Mouse (Mus musculus) lung, postnatal 36 days (tissue): ENCODE results near the gene Gm20388.

Experiments
- DNase-seq: peaks from one replicate; pipeline ENCODE4 v3.0.0; 2022; ENCODE audit warnings: mixed read lengths

Gm20388 gene

DNA sequence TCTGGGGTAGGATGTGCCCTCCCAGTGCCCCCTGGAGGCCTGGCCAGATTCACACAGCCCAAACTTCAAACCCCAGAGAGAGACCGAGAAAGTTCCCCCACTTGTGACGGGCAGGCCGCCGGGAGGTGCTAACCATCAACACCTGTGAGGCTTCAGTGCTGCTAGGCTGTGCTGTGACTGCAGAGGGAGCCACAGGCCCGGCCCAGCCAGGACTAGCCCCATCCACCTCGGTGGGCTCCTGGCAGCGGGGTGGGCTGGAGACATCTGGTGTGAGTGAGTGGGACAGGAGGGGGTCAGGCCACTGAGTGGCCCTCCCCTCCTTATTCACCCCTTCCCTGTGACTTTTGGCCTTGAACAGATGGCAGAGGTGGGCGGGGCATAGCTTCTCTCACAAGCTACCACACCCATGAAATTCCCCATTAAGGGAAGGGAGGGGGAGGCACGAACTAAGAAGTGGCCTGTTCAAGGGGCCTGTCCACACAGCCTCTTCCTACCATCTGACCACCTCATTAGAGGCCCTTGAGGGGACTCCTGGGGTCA, 497.1 kb downstream of the Gm20388 start:
- peak; percentile 90 for DNase-seq

GRCm38 (mm10) chr8:120408241-120409215, 497.9 kb downstream of the Gm20388 start:
- peak; percentile 79 for DNase-seq

- no peak for DNase-seq
Measured at GRCm38 (mm10) chr8:120409371-120410013, 498.9 kb downstream of the Gm20388 start.

GRCm38 (mm10) chr8:120411059-120411458, 500.4 kb downstream of the Gm20388 start:
- no peak for DNase-seq

- DNase-seq: no peak
Measured at GRCm38 (mm10) chr8:120411862-120412261, 501.2 kb downstream of the Gm20388 start.

DNA sequence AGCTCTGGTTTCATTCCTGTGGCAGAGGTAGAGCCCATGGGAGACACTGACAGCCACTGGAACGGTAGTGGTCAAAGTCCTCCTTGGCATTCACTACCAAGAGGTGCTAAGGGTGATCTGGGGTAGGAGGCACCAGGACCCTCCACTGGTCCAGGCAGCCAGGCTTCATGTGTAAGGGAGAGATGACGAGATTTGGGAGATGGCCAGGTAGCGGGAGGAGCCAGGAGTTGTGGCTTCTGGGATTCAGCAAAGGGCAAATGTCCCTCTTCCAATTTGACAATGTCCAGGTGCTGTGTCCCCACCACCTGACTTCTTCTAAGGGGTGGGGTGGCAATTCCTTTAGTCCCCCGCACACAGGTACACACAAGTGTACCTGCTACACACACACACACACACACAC, 501.7 kb downstream of the Gm20388 start:
- no peak for DNase-seq

DNA sequence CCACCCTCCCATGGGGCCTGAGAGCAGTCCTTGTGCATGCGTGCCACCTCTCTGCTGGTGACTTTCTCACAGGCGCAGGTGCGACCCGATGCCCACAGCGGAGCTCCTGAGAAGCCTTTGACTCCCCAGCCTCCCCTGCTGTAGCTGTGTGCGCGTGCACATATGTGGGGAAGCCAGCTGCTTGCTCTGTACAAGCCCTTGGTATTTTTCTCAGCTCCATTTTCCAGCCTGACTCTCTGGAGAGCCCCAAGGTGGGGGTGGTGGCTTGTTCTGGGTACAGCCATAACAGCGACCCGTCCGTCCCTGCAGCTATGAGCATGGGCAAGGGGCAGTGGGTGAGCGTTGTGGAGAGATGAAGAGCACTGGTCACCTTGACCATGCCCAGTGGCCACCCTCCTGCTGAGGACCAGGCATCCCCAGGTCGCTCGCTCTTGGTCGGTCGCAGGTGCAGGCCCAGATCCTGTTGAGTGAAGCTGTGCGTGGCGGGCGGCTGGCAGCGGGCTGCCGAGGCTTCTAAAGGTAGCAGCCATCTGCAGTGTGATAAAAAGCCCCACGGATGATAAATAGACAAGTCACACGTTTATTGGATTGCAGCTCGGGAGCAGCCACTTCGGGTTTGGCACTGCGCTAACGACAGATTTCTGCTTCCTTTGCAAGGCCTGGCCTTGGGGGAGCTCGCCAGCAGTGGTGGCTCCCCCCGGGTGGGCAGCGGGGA, 502.4 kb downstream of the Gm20388 start:
- no peak for DNase-seq

- no peak for DNase-seq
Measured at GRCm38 (mm10) chr8:120413626-120413988, 503.0 kb downstream of the Gm20388 start.

DNA sequence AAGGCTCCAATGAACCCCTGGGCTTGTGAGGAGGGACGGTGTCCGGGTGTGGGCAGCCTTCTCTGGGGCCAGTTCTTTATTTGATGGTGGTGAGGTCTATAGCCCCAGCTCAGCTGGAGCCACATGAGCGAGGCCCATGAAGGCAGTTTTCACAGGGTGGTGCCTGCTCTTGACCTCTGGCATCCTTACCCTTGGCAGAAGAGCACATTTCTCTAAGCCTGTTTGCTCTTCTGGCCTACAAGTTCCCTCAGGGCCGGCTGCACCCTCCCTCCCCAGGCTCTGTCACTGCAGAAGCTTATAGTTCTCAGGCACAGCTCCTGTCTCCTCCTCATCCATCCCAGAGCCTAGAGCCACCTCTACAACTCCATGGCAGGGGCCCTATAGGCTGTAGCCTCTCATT, 503.6 kb downstream of the Gm20388 start:
- no peak for DNase-seq

DNA sequence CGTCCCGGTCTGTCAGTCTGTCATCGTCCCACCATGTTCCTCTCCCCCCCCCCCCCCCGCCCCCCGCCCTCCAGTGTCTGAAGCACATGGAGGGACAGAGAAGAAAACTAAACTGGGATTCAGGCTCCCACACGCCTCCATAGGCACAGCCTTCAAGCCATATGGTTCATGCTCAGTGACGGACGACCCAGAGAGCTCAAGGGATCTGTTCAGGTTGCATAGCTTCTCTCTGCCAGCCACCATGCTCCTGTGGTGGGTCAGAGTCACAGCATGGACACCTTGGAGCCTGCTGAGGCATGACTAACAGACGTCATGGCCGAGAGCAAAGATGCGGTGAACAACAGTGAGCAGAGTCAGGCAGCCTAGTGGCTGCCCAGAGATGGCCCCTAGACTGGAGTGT, 504.8 kb downstream of the Gm20388 start:
- DNase-seq: no peak

- DNase-seq: peak; percentile 64
Measured at GRCm38 (mm10) chr8:120416173-120416521, 505.5 kb downstream of the Gm20388 start.

GRCm38 (mm10) chr8:120416522-120417394, 506.1 kb downstream of the Gm20388 start:
- peak; percentile 97 for DNase-seq

- no peak for DNase-seq
Measured at GRCm38 (mm10) chr8:120418188-120418587, 507.5 kb downstream of the Gm20388 start.

GRCm38 (mm10) chr8:120419675-120420074, 509.0 kb downstream of the Gm20388 start:
- DNase-seq: no peak

DNA sequence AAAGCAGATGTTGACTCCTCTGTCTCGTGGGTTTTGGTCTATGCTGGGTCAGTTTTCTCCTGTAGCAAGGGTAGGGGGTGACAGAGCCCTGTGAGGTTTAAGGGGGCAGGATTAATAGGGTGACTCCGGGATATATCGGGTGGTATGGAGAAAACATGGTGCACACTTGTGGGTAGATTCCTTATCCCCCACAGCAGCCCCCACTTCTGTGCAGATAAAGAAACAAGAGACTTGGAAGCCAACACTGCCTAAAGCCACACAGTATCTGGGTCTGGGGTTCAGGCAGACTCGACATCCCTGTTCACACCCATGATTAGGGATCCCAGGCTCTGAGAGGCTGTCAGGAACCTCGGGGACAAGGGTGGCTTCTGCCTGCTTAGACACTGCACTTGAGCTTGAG, 509.6 kb downstream of the Gm20388 start:
- DNase-seq: no peak

DNA sequence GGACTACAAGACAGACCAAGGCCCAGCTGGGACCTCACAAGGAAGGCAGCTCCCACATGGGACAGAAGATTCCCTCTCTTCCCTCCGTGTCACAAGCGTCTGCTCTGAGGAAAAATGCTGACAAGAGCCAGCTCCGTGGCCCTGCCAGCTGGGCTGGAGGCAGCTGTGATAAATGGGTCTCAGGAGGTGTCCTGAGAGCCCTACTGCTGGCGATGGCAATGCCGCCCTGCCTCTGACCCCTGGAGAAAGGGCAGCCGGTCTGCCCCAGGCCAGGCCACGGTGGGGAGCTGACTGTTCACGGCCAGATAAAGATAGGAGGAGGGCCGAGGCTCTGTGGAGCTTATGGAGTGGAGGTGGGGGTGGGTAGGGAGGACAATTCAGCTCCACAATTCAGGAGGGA, 511.0 kb downstream of the Gm20388 start:
- DNase-seq: no peak

GRCm38 (mm10) chr8:120422236-120422635, 511.6 kb downstream of the Gm20388 start:
- DNase-seq: no peak

- no peak for DNase-seq
Measured at GRCm38 (mm10) chr8:120423576-120423975, 512.9 kb downstream of the Gm20388 start.

DNA sequence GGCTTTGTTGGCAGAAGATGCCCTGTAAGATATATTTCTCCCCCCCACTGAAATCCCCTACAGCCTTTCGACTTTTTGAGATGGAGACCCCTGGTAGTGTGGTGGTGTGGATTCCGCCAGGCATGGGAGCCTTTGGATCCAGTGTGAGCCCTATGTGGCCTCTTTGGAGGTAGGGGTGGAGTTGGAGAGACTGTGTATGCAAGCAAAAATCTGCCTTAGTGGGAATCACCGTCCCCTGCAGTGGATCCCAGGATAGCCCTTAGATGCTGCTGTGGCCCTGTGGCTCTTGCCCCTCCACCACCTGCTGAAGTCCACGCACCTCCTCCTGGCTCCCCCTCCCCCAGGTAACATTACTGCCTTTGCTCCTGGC, 514.2 kb downstream of the Gm20388 start:
- no peak for DNase-seq

DNA sequence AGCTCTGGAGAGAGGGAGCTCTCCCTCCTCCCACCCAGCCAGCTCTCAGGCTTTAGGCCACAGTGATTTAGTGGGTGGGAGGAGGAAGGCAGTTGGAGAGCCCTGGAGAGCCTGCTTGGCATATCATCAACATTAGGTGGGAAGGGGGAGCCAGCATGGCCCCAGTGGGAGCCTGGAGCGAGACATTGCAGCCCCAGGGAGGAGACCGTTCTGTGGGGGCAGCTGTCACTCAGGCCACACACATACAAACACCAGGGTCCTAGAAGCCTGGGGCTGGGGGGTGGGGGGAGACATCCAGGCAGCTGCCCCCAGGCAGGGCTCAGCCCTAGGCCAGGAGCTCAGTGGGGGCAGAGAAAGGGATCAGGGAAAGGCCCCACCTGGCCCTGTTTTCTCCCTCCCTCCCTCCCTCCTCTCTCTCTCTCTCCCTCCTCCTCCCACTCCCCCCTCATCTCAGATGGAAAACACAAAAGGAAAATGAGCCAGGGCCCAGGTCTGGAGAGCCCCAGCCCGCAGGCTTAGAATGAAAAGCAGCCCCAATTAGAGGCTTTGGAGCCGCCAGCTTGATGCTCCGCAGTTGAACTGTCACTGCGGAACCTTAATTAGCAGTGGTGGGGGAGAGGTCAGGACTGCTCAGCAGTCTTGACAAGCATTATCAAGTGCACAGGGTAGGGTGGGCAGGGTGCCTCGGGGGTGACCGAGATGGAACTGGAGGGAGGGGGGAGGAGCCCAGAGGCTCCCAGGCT, 514.7 kb downstream of the Gm20388 start:
- no peak for DNase-seq

DNA sequence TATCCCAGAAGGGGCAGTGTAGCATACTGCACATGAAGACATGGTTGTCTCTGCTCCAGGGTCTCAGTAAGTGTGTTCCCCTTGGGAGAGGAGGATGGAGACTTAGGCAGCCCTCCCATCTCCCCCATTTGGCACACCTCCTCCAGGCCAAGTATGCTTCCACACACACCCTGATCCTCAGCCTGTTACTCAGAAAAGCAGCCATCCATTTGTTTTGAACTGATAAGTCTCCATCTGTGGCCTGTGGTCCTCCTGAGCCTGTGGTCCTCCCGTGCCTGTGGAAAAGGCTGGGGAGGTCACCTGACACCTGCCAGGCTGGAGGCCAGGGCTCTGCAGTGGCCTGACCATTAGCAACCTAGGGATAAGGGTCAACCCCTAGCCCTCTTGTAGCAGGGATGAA, 515.5 kb downstream of the Gm20388 start:
- no peak for DNase-seq
